Mouse (Mus musculus): ENCODE measurements around the gene Tenm2. TPM values are rescaled to one million over a fixed set of nuclear protein-coding genes. Genes with fewer than 3 reads are reported as not detected.

Tenm2 gene
- polyA plus RNA-seq, 1 experiment from 2014 or later = 0.95 TPM

- Histone ChIP-seq H3K27ac (ENCODE audit: low read depth, low read length) (no peak overlapping the region), H3K36me3 (ENCODE audit: control insufficient read depth, insufficient read depth, low read length) (no peaks in the 10 kb centered on the region), H3K9me3 (ENCODE audit: control insufficient read depth, low read length) (no peaks in the 10 kb centered on the region), H3K9ac (ENCODE audit: low read depth, low read length) (no peak overlapping the region), H3K4me3 (ENCODE audit: low read length) (no peak overlapping the region), H3K27me3 (ENCODE audit: control insufficient read depth, insufficient read depth, low read length) (no peaks in the 10 kb centered on the region), H3K4me2 (replicated peaks; ENCODE audit: low read depth, low read length) (no peak overlapping the region), H3K4me1 (ENCODE audit: control insufficient read depth, insufficient read depth, low read length) (no peaks in the 10 kb centered on the region)
- WGBS = 86% methylated on average over 3 of the region's 3 CpGs
- ATAC-seq (ENCODE audit: low FRiP score, low TSS enrichment) = no peak
Measured at GRCm38 (mm10) chr11:36214589-36214988, 1021.2 kb downstream of the Tenm2 start.

DNA sequence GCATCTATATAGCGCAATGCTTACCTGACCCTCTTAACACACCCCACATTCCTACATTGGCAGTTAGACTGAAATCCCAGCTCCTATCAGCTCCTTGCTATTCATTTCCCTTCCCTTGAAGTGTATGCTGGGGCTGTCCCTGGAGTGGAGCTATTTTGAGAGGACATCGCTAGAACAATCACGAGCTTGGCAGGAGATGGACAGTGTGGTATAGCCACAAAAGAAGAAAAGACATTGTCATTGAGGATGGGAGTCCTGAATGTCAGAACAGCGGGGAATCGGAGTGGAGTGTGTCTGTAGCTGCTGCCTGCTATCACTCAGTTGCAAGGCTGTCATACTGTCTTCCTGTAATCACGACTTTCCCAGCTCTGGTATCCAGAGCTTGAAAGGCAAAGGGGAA is 1031.4 kb downstream of the Tenm2 start:
- Histone ChIP-seq H3K9ac (ENCODE audit: low read depth, low read length) (no peak overlapping the region), H3K27me3 (ENCODE audit: control insufficient read depth, insufficient read depth, low read length) (no peaks in the 10 kb centered on the region), H3K27ac (ENCODE audit: low read depth, low read length) (no peak overlapping the region), H3K4me1 (ENCODE audit: control insufficient read depth, insufficient read depth, low read length) (no peaks in the 10 kb centered on the region), H3K4me3 (ENCODE audit: low read length) (no peak overlapping the region), H3K4me2 (replicated peaks; ENCODE audit: low read depth, low read length) (no peak overlapping the region), H3K36me3 (ENCODE audit: control insufficient read depth, insufficient read depth, low read length) (no peaks in the 10 kb centered on the region), H3K9me3 (ENCODE audit: control insufficient read depth, low read length) (no peaks in the 10 kb centered on the region)
- 80% methylated on average over 6 of the region's 6 CpGs for WGBS
- ATAC-seq (ENCODE audit: low FRiP score, low TSS enrichment) = no peak

GRCm38 (mm10) chr11:36203896-36204295 is 1031.9 kb downstream of the Tenm2 start:
- ATAC-seq (ENCODE audit: low FRiP score, low TSS enrichment) = no peak
- H3K27me3 ChIP-seq (ENCODE audit: control insufficient read depth, insufficient read depth, low read length) = no peaks in the 10 kb centered on the region
- no peaks in the 10 kb centered on the region for H3K36me3 ChIP-seq (ENCODE audit: control insufficient read depth, insufficient read depth, low read length)
- H3K4me2 ChIP-seq (replicated peaks; ENCODE audit: low read depth, low read length) = no peak overlapping the region
- no peak overlapping the region for H3K4me3 ChIP-seq (ENCODE audit: low read length)
- H3K4me1 ChIP-seq (ENCODE audit: control insufficient read depth, insufficient read depth, low read length) = no peaks in the 10 kb centered on the region
- 81% methylated on average over 1 of the region's 1 CpGs for WGBS
- H3K27ac ChIP-seq (ENCODE audit: low read depth, low read length) = no peak overlapping the region
- H3K9me3 ChIP-seq (ENCODE audit: control insufficient read depth, low read length) = no peaks in the 10 kb centered on the region
- H3K9ac ChIP-seq (ENCODE audit: low read depth, low read length) = no peak overlapping the region

- whole genome bisulfite sequencing = 86% methylated on average over 2 of the region's 2 CpGs
- H3K4me3 ChIP-seq (ENCODE audit: low read length) = no peak overlapping the region
- H3K4me1 ChIP-seq (ENCODE audit: control insufficient read depth, insufficient read depth, low read length) = no peaks in the 10 kb centered on the region
- ATAC-seq (ENCODE audit: low FRiP score, low TSS enrichment) = no peak
- H3K27me3 ChIP-seq (ENCODE audit: control insufficient read depth, insufficient read depth, low read length) = no peaks in the 10 kb centered on the region
- H3K9me3 ChIP-seq (ENCODE audit: control insufficient read depth, low read length) = no peaks in the 10 kb centered on the region
- H3K36me3 ChIP-seq (ENCODE audit: control insufficient read depth, insufficient read depth, low read length) = no peaks in the 10 kb centered on the region
- H3K9ac ChIP-seq (ENCODE audit: low read depth, low read length) = no peak overlapping the region
- no peak overlapping the region for H3K4me2 ChIP-seq (replicated peaks; ENCODE audit: low read depth, low read length)
- H3K27ac ChIP-seq (ENCODE audit: low read depth, low read length) = no peak overlapping the region
Measured at GRCm38 (mm10) chr11:36194348-36194747, 1041.4 kb downstream of the Tenm2 start.

DNA sequence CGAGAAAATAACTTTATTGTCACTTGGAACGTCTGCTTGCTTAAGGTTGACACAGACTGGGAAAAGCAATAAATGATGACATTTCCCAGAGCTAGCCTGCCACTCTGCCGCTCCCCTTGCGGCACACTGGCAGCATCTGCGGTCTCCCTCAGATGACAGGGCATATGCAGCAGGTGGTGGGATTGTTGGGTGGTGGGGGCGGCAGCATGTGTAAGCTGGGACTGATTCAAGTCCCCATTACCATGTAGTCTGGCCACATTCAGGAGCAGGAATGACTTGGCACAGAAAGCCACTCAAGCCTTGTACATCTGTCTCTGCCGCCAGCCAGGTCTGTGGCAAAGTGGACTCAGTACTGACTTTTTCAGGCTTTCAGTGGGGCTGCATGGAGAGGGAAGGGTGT is 1059.7 kb downstream of the Tenm2 start:
- ATAC-seq (ENCODE audit: low FRiP score, low TSS enrichment) = no peak
- 54% methylated on average over 7 of the region's 7 CpGs for WGBS
- Histone ChIP-seq H3K4me1 (ENCODE audit: control insufficient read depth, insufficient read depth, low read length) (no peaks in the 10 kb centered on the region), H3K36me3 (ENCODE audit: control insufficient read depth, insufficient read depth, low read length) (no peaks in the 10 kb centered on the region), H3K4me2 (replicated peaks; ENCODE audit: low read depth, low read length) (no peak overlapping the region), H3K27ac (ENCODE audit: low read depth, low read length) (no peak overlapping the region), H3K27me3 (ENCODE audit: control insufficient read depth, insufficient read depth, low read length) (no peaks in the 10 kb centered on the region), H3K9ac (ENCODE audit: low read depth, low read length) (no peak overlapping the region), H3K4me3 (ENCODE audit: low read length) (no peak overlapping the region), H3K9me3 (ENCODE audit: control insufficient read depth, low read length) (no peaks in the 10 kb centered on the region)

DNA sequence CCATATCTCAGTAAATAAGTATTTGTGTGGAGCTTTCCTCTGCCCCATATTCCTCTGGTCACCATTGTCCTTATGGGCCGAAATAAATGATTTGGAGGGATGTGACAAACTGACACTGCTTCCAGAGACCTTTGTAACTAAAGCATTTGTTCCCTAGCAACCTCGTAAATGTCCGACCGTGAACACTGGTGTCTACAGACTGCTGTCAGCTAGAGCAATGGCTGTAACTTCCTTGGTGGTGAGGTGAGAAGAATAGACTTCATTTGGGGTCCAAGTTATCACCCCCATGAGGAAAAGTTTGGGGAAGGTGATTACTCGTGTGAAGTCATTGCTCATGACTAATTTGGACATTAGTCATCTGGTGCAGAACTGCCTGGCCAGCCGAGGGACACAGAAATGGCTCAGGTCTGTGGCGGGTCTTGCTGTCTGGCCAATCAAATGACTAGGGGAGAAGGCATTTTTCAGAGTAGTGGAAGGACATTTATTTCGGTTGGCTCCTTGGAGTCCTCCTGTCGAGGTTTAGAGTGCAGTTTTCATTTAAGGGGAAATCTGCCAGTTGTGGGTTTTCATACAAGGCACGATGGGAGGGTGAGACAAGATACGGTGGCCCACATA is 1062.6 kb downstream of the Tenm2 start:
- 38% methylated on average over 11 of the region's 11 CpGs for WGBS
- Histone ChIP-seq H3K27ac (ENCODE audit: low read depth, low read length) (no peak overlapping the region), H3K27me3 (ENCODE audit: control insufficient read depth, insufficient read depth, low read length) (no peaks in the 10 kb centered on the region), H3K4me2 (replicated peaks; ENCODE audit: low read depth, low read length) (no peak overlapping the region), H3K9me3 (ENCODE audit: control insufficient read depth, low read length) (no peaks in the 10 kb centered on the region), H3K4me1 (ENCODE audit: control insufficient read depth, insufficient read depth, low read length) (no peaks in the 10 kb centered on the region), H3K4me3 (ENCODE audit: low read length) (no peak overlapping the region), H3K36me3 (ENCODE audit: control insufficient read depth, insufficient read depth, low read length) (no peaks in the 10 kb centered on the region), H3K9ac (ENCODE audit: low read depth, low read length) (no peak overlapping the region)
- no peak for ATAC-seq (ENCODE audit: low FRiP score, low TSS enrichment)

DNA sequence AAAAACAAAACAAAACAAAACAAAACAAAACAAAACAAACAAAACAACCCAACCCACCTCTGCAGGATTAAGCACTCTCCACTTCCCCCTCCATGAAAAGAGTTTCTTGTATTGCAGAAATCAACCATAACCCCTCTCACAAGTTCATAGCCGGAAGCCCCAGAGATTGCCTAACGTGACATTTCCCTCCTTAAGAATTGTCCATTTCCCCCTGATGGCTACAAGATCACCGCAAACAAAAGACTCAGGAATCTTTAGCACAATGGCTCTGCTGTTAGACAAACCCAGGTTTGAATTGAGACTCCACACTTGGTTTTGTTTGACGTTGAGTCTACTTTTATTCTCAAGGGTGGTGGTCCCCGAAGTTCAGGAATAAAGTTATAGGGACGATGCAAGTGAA is 1063.2 kb downstream of the Tenm2 start:
- no peak overlapping the region for H3K4me2 ChIP-seq (replicated peaks; ENCODE audit: low read depth, low read length)
- no peak overlapping the region for H3K27ac ChIP-seq (ENCODE audit: low read depth, low read length)
- no peaks in the 10 kb centered on the region for H3K36me3 ChIP-seq (ENCODE audit: control insufficient read depth, insufficient read depth, low read length)
- H3K4me3 ChIP-seq (ENCODE audit: low read length) = no peak overlapping the region
- H3K27me3 ChIP-seq (ENCODE audit: control insufficient read depth, insufficient read depth, low read length) = no peaks in the 10 kb centered on the region
- no peak for ATAC-seq (ENCODE audit: low FRiP score, low TSS enrichment)
- 81% methylated on average over 6 of the region's 6 CpGs for WGBS
- H3K9me3 ChIP-seq (ENCODE audit: control insufficient read depth, low read length) = no peaks in the 10 kb centered on the region
- H3K4me1 ChIP-seq (ENCODE audit: control insufficient read depth, insufficient read depth, low read length) = no peaks in the 10 kb centered on the region
- no peak overlapping the region for H3K9ac ChIP-seq (ENCODE audit: low read depth, low read length)

DNA sequence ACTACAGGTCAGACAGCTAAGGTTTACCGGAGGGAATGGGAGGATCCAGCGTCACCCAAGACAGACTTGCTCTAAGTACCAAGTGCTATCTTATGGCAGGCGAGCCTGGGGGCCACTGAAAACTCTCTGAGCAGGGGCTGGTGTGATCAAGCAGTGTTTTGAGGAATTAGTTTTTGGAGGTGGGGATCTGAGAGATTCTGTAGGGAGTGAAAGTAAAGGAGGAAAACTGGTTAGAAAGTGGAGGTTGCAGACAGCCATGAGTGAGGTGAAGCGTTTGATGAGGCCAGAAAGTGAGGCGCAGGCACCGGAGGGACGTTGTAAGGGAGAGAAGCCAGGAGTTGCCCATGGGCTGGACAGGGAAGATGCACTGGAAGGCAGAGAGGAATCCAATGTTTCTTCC is 1063.8 kb downstream of the Tenm2 start:
- WGBS = 76% methylated on average over 7 of the region's 7 CpGs
- no peaks in the 10 kb centered on the region for H3K36me3 ChIP-seq (ENCODE audit: control insufficient read depth, insufficient read depth, low read length)

GRCm38 (mm10) chr11:36171221-36171620 is 1064.5 kb downstream of the Tenm2 start:
- H3K27me3 ChIP-seq (ENCODE audit: control insufficient read depth, insufficient read depth, low read length) = no peaks in the 10 kb centered on the region
- no peak overlapping the region for H3K9ac ChIP-seq (ENCODE audit: low read depth, low read length)
- WGBS = 87% methylated on average over 12 of the region's 12 CpGs
- H3K36me3 ChIP-seq (ENCODE audit: control insufficient read depth, insufficient read depth, low read length) = no peaks in the 10 kb centered on the region
- no peaks in the 10 kb centered on the region for H3K9me3 ChIP-seq (ENCODE audit: control insufficient read depth, low read length)
- H3K27ac ChIP-seq (ENCODE audit: low read depth, low read length) = no peak overlapping the region
- ATAC-seq (ENCODE audit: low FRiP score, low TSS enrichment) = no peak
- no peak overlapping the region for H3K4me3 ChIP-seq (ENCODE audit: low read length)
- H3K4me2 ChIP-seq (replicated peaks; ENCODE audit: low read depth, low read length) = no peak overlapping the region
- H3K4me1 ChIP-seq (ENCODE audit: control insufficient read depth, insufficient read depth, low read length) = no peaks in the 10 kb centered on the region

More for the DNA sequence above, 1063.8 kb downstream of the Tenm2 start:
- no peaks in the 10 kb centered on the region for H3K27me3 ChIP-seq (ENCODE audit: control insufficient read depth, insufficient read depth, low read length)
- no peak overlapping the region for H3K27ac ChIP-seq (ENCODE audit: low read depth, low read length)
- H3K4me2 ChIP-seq (replicated peaks; ENCODE audit: low read depth, low read length) = no peak overlapping the region
- ATAC-seq (ENCODE audit: low FRiP score, low TSS enrichment) = no peak
- H3K9me3 ChIP-seq (ENCODE audit: control insufficient read depth, low read length) = no peaks in the 10 kb centered on the region
- no peaks in the 10 kb centered on the region for H3K4me1 ChIP-seq (ENCODE audit: control insufficient read depth, insufficient read depth, low read length)
- no peak overlapping the region for H3K9ac ChIP-seq (ENCODE audit: low read depth, low read length)
- H3K4me3 ChIP-seq (ENCODE audit: low read length) = no peak overlapping the region
